Mouse (Mus musculus) spleen, postnatal 0 days (tissue): ENCODE data around the gene 9130213A22Rik. TPM values are rescaled to one million over a fixed set of nuclear protein-coding genes. Genes with fewer than 3 reads are reported as not detected.

Experiments
- polyA plus RNA-seq: library from polyadenylated mRNA; unstranded; fragments of >200 nt; fragmentation: Nextera tagmentation; extraction: Ambion mirVana; gene quantifications from 2 replicates; pipeline ENCODE4 v1.2.1, GENCODE M21; 2015

The 9130213A22Rik gene
- 0.07 and 0.32 TPM in 2 replicates for polyA plus RNA-seq

GRCm38 (mm10) chr11:69122336-69122951, at the start of gene 9130213A22Rik:
Gene 9130213A22Rik (minus strand): TSS chr11:69122589.

GRCm38 (mm10) chr11:69156800-69157199, 34.4 kb upstream of the 9130213A22Rik start, which contains the start of gene Alox12b:
Gene Alox12b (plus strand): TSS chr11:69156989.

GRCm38 (mm10) chr11:69125852-69125918, 3.3 kb upstream of the 9130213A22Rik start, which contains the start of gene Aloxe3:
Gene Aloxe3 (plus strand): TSS chr11:69125896.

GRCm38 (mm10) chr11:69120221-69121000, 2.0 kb downstream of the 9130213A22Rik start, which contains the start of gene Hes7:
Gene Hes7 (plus strand): TSS chr11:69120404.

GRCm38 (mm10) chr11:69094697-69095429, 27.5 kb downstream of the 9130213A22Rik start, which contains the start of gene Per1:
Gene Per1 (plus strand): TSS chr11:69095217.

GRCm38 (mm10) chr11:69088103-69088855, 34.1 kb downstream of the 9130213A22Rik start, which contains the start of gene Vamp2:
Gene Vamp2 (plus strand): TSS chr11:69088490.

GRCm38 (mm10) chr11:69070590-69071222, 51.7 kb downstream of the 9130213A22Rik start, which contains the start of gene Tmem107:
Gene Tmem107 (plus strand): TSS chr11:69070806.

Other genes with a start within 250 kb of the 9130213A22Rik start
- 0.06 and 0.11 TPM in 2 replicates for gene Rnf222, start 234.0 kb downstream of the 9130213A22Rik start, polyA plus RNA-seq
- 915 and 947 TPM in 2 replicates for gene Rpl26, start 221.0 kb downstream of the 9130213A22Rik start, polyA plus RNA-seq
- gene Odf4, start 195.5 kb downstream of the 9130213A22Rik start, polyA plus RNA-seq = not detected in 2 replicates
- gene Arhgef15, start 165.1 kb downstream of the 9130213A22Rik start, polyA plus RNA-seq = 3.7 and 4.0 TPM in 2 replicates
- 0.77 and 1.0 TPM in 2 replicates for gene Slc25a35, start 154.5 kb downstream of the 9130213A22Rik start, polyA plus RNA-seq
- 45.0 and 45.7 TPM in 2 replicates for gene Rangrf, start 147.4 kb downstream of the 9130213A22Rik start, polyA plus RNA-seq
- gene Pfas, start 114.1 kb downstream of the 9130213A22Rik start, polyA plus RNA-seq = 36.9 and 37.1 TPM in 2 replicates
- 20.3 and 21.5 TPM in 2 replicates for gene Ctc1, start 106.7 kb downstream of the 9130213A22Rik start, polyA plus RNA-seq
- gene Aurkb, start 76.9 kb downstream of the 9130213A22Rik start, polyA plus RNA-seq = 120 and 126 TPM in 2 replicates
- 8.3 and 9.8 TPM in 2 replicates for gene Borcs6, start 62.9 kb downstream of the 9130213A22Rik start, polyA plus RNA-seq
- 39.0 and 47.7 TPM in 2 replicates for gene Tmem107, start 51.8 kb downstream of the 9130213A22Rik start, polyA plus RNA-seq
- gene Vamp2, start 34.1 kb downstream of the 9130213A22Rik start, polyA plus RNA-seq = 29.9 and 31.7 TPM in 2 replicates
- 4.2 and 7.6 TPM in 2 replicates for gene Per1, start 27.4 kb downstream of the 9130213A22Rik start, polyA plus RNA-seq
- 0.22 and 0.32 TPM in 2 replicates for gene Hes7, start 2.2 kb downstream of the 9130213A22Rik start, polyA plus RNA-seq
- 0.25 and 0.79 TPM in 2 replicates for gene Aloxe3, start 3.3 kb upstream of the 9130213A22Rik start, polyA plus RNA-seq
- not detected in 2 replicates for gene Alox12b, start 34.4 kb upstream of the 9130213A22Rik start, polyA plus RNA-seq
- gene Alox8, start 75.3 kb upstream of the 9130213A22Rik start, polyA plus RNA-seq = 0.12 and 0.61 TPM in 2 replicates
- gene Gucy2e, start 114.4 kb upstream of the 9130213A22Rik start, polyA plus RNA-seq = 0.01 and 0.07 TPM in 2 replicates
- 10.3 and 12.8 TPM in 2 replicates for gene Cntrob, start 201.2 kb upstream of the 9130213A22Rik start, polyA plus RNA-seq
- gene Trappc1, start 201.4 kb upstream of the 9130213A22Rik start, polyA plus RNA-seq = 94.9 and 97.1 TPM in 2 replicates
- gene Kcnab3, start 203.7 kb upstream of the 9130213A22Rik start, polyA plus RNA-seq = 0.30 and 0.55 TPM in 2 replicates
- 3.1 and 4.2 TPM in 2 replicates for gene Rnf227, start 217.9 kb upstream of the 9130213A22Rik start, polyA plus RNA-seq
- 9.3 and 10.9 TPM in 2 replicates for gene Chd3, start 246.8 kb upstream of the 9130213A22Rik start, polyA plus RNA-seq